Mouse (Mus musculus) myocyte (in vitro differentiated cells): ENCODE results near the gene Emc6. TPM values are rescaled to one million over a fixed set of nuclear protein-coding genes. Genes with fewer than 3 reads are reported as not detected.

ENCODE experiments used
- H3K27me3 ChIP-seq: one replicate; pipeline ENCODE4 v1.6.1; 2011; ENCODE audit not compliant: control insufficient read depth, insufficient read depth, insufficient read length
- H3K36me3 ChIP-seq: one replicate; pipeline ENCODE4 v1.6.1; 2011; ENCODE audit not compliant: control insufficient read depth, insufficient read depth
- H3K4me2 ChIP-seq: one replicate; pipeline ENCODE4 v1.6.1; 2011; ENCODE audit warnings: low read depth, control low read depth
- H3K4me3 ChIP-seq: one replicate; pipeline ENCODE4 v1.5.1; 2011; ENCODE audit warnings: mild to moderate bottlenecking, control low read depth, moderate library complexity
- H3K79me2 ChIP-seq: one replicate; pipeline ENCODE4 v1.6.1; 2011; ENCODE audit not compliant: control insufficient read depth, insufficient read depth
- H3ac ChIP-seq: one replicate; pipeline ENCODE4 v1.6.1; 2011; ENCODE audit not compliant: control insufficient read depth, insufficient read length
- CEBPB ChIP-seq: IDR thresholded peaks from 2 replicates; pipeline ENCODE4 v1.6.1; 2011; ENCODE audit warnings: mild to moderate bottlenecking, moderate library complexity; ENCODE audit not compliant: poor library complexity, insufficient read depth, severe bottlenecking
- E2F4 ChIP-seq: IDR thresholded peaks from one replicate; pipeline ENCODE4 v1.6.1; 2011; ENCODE audit warnings: mild to moderate bottlenecking, control low read depth, moderate library complexity; ENCODE audit not compliant: insufficient read depth
- MAX ChIP-seq: IDR thresholded peaks from one replicate; pipeline ENCODE4 v1.6.1; 2011; ENCODE audit warnings: low read depth, mild to moderate bottlenecking, control low read depth
- MYOD1 ChIP-seq, 3 experiments: IDR thresholded peaks; one replicate each; pipeline ENCODE4 v1.6.1; 2011; ENCODE audit warnings: control low read depth in 2 of 3, low read depth in 2 of 3, mild to moderate bottlenecking in 2 of 3, moderate library complexity in 1 of 3; ENCODE audit not compliant: insufficient read length in 2 of 3, control insufficient read depth in 1 of 3
- MYOG ChIP-seq, 3 experiments: IDR thresholded peaks; one replicate each; pipeline ENCODE4 v1.6.1; 2011; ENCODE audit warnings: control low read depth in 2 of 3, low read depth in 2 of 3, mild to moderate bottlenecking in 2 of 3; ENCODE audit not compliant: insufficient read length in 2 of 3, control insufficient read depth in 1 of 3, insufficient read depth in 1 of 3
- POLR2A ChIP-seq: IDR thresholded peaks from one replicate; pipeline ENCODE4 v1.6.1; 2011; ENCODE audit warnings: low read depth, mild to moderate bottlenecking, control low read depth, moderate library complexity; ENCODE audit not compliant: insufficient read length
- POLR2AphosphoS2 ChIP-seq: IDR thresholded peaks from one replicate; pipeline ENCODE4 v1.6.1; 2011; ENCODE audit warnings: low read depth, control low read depth; ENCODE audit not compliant: insufficient read length
- REST ChIP-seq: IDR thresholded peaks from one replicate; pipeline ENCODE4 v1.6.1; 2011; ENCODE audit warnings: mild to moderate bottlenecking, control low read depth, moderate library complexity; ENCODE audit not compliant: insufficient read depth, insufficient read length
- SRF ChIP-seq: IDR thresholded peaks from one replicate; pipeline ENCODE4 v1.6.1; 2011; ENCODE audit warnings: low read depth; ENCODE audit not compliant: control insufficient read depth, insufficient read length
- TCF12 ChIP-seq: IDR thresholded peaks from one replicate; pipeline ENCODE4 v1.6.1; 2011; ENCODE audit warnings: mild to moderate bottlenecking, control low read depth; ENCODE audit not compliant: poor library complexity, insufficient read depth, severe bottlenecking
- TCF3 ChIP-seq: IDR thresholded peaks from one replicate; pipeline ENCODE4 v1.6.1; 2011; ENCODE audit warnings: low read depth, control low read depth; ENCODE audit not compliant: insufficient read length
- USF1 ChIP-seq: IDR thresholded peaks from one replicate; pipeline ENCODE4 v1.6.1; 2011; ENCODE audit warnings: low read depth, mild to moderate bottlenecking, control low read depth, moderate library complexity
- polyA plus RNA-seq: library from polyadenylated mRNA; unstranded; fragments of >200 nt; fragmentation: generic; extraction: Trizol; gene quantifications from one replicate; pipeline ENCODE4 v1.2.1, GENCODE M21; 2012; ENCODE audit warnings: missing spikeins

Gene Emc6
- polyA plus RNA-seq, 1 experiment, result 68.2 TPM

GRCm38 (mm10) chr11:73193047-73193446 is 16.2 kb upstream of the Emc6 start:
- no peaks in the 10 kb centered on the region for H3K79me2 ChIP-seq
- TF ChIP-seq E2F4 (no peak), SRF (no peak), USF1 (no peak), POLR2A (no peak), POLR2AphosphoS2 (no peak), MAX (no peak)
- no peak overlapping the region for H3ac ChIP-seq
- peak overlapping the region; percentile 42 for H3K4me2 ChIP-seq
- H3K27me3 ChIP-seq, result no peaks in the 10 kb centered on the region
- H3K4me3 ChIP-seq, result no peak overlapping the region
- H3K36me3 ChIP-seq, result peaks cover 9% of the 10 kb centered on the region

- Histone ChIP-seq H3K79me2 (no peaks in the 10 kb centered on the region), H3K4me3 (no peak overlapping the region), H3K27me3 (no peaks in the 10 kb centered on the region), H3K4me2 (no peak overlapping the region), H3ac (no peak overlapping the region), H3K36me3 (peaks cover 29% of the 10 kb centered on the region)
- TF ChIP-seq TCF3 (no peak), MYOG (IDR thresholded peaks at IDR 0.05; ENCODE audit: control insufficient read depth in 1 of 3, insufficient read depth in 1 of 3, insufficient read length in 2 of 3, low read depth in 2 of 3) (no peak), SRF (no peak)
Observed at GRCm38 (mm10) chr11:73187231-73187630, 10.4 kb upstream of the Emc6 start.

DNA sequence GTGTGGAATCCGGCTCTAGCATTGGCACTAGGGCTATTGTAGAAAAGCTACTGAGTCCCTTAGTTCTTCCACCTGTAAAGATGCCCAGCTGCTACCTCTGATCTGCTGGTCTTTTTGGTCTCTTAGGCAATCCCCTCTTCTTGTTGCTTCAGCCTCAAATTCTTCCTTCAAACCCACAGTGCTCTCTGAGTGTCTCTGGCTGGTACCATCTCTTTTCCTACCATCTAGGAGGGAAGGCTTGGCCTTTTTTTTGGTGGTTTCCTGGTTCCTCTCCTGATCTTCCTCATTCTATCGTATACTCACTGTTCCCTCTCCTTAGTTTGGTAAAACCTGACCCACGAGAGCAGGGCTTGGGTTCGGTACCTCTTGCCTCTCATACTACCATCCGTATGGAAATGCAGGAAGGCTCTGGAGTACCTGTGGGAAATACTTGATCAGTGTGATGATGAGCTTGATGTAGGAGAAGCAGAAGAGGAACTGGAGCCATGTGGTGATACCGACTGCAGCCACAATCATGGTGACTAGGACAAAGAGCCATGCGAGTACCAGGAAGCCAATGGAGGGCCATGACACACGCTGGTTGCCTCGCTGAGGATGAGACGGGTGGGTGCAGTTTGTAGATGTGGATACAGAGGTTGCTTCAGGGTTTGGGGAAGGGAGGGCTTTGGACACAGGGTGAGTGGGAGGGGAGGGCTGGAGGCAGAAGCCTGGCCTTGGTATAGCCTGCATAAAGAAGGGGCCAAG is 9.2 kb upstream of the Emc6 start:
- Histone ChIP-seq H3ac (no peak overlapping the region), H3K79me2 (no peaks in the 10 kb centered on the region), H3K4me2 (no peak overlapping the region), H3K27me3 (no peaks in the 10 kb centered on the region), H3K36me3 (peaks cover 29% of the 10 kb centered on the region), H3K4me3 (no peak overlapping the region)
- TF ChIP-seq POLR2AphosphoS2, result peak; percentile 52
- TF ChIP-seq POLR2A, result no peak
- TF ChIP-seq E2F4, result no peak

GRCm38 (mm10) chr11:73177895-73178294 is 1.1 kb upstream of the Emc6 start:
- Histone ChIP-seq H3K4me3 (peak overlapping the region; percentile 77), H3K36me3 (peaks cover 10% of the 10 kb centered on the region), H3K79me2 (peaks cover 65% of the 10 kb centered on the region), H3K4me2 (peak overlapping the region; percentile 82), H3K27me3 (no peaks in the 10 kb centered on the region), H3ac (peak overlapping the region; percentile 92)
- TF ChIP-seq CEBPB, result no peak
- no peak for TF ChIP-seq POLR2AphosphoS2
- TF ChIP-seq USF1, result no peak
- no peak for TF ChIP-seq MYOD1 (IDR thresholded peaks at IDR 0.05; ENCODE audit: control insufficient read depth in 1 of 3, insufficient read length in 2 of 3, low read depth in 2 of 3)
- no peak for TF ChIP-seq REST
- TF ChIP-seq MYOG (IDR thresholded peaks at IDR 0.05; ENCODE audit: control insufficient read depth in 1 of 3, insufficient read depth in 1 of 3, insufficient read length in 2 of 3, low read depth in 2 of 3), result no peak
- no peak for TF ChIP-seq POLR2A
- no peak for TF ChIP-seq TCF12
- no peak for TF ChIP-seq MAX
- TF ChIP-seq TCF3, result no peak
- TF ChIP-seq E2F4, result no peak
- TF ChIP-seq SRF, result no peak

GRCm38 (mm10) chr11:73177509-73177875 is 655 bp upstream of the Emc6 start:
- Histone ChIP-seq H3K4me3 (peak overlapping the region; percentile 77), H3K36me3 (peaks cover 9% of the 10 kb centered on the region), H3ac (peak overlapping the region; percentile 92), H3K27me3 (no peaks in the 10 kb centered on the region), H3K4me2 (peak overlapping the region; percentile 82), H3K79me2 (peaks cover 65% of the 10 kb centered on the region)
- no peak for TF ChIP-seq POLR2AphosphoS2
- no peak for TF ChIP-seq E2F4
- no peak for TF ChIP-seq POLR2A
- peak; percentile 11 for TF ChIP-seq SRF
- TF ChIP-seq USF1, result no peak
- no peak for TF ChIP-seq MYOG (IDR thresholded peaks at IDR 0.05; ENCODE audit: control insufficient read depth in 1 of 3, insufficient read depth in 1 of 3, insufficient read length in 2 of 3, low read depth in 2 of 3)

DNA sequence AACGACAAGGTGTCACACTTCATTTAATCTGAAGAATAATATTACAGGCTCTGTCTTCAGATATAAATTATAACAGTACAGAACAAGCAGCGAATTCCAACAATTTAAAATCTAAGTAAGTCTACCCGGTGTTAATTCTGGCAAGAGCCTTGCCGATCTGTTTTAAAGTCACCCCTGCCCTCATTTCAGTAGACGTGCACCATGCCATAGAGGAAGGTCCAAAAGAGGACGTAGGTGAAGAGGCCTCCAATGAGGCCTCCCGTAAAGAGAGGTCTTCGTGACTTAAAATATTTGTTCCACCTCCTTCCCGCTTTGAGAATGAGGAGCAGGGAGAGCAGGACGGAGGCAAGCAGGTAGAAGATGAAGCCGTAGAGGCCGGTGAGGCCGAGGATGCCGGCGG is 651 bp downstream of the Emc6 start:
- peaks cover 9% of the 10 kb centered on the region for H3K36me3 ChIP-seq
- peak overlapping the region; percentile 98 for H3K4me2 ChIP-seq
- H3K4me3 ChIP-seq, result peak overlapping the region; percentile 77
- peaks cover 65% of the 10 kb centered on the region for H3K79me2 ChIP-seq
- TF ChIP-seq TCF12, result no peak
- TF ChIP-seq CEBPB, result 0 out of 2 replicates have a peak, but pooled peaks have one; percentile 0
- H3ac ChIP-seq, result peak overlapping the region; percentile 92
- no peaks in the 10 kb centered on the region for H3K27me3 ChIP-seq
